Mouse (Mus musculus) limb, embryonic 11.5 days (tissue): ENCODE data around the gene Kcnmb2. TPM values are rescaled to one million over a fixed set of nuclear protein-coding genes. Genes with fewer than 3 reads are reported as not detected.

Experiments
- ATAC-seq: fragments of 200-750 bp; cut with Nextera tagmentation; 2 replicates; pipeline ENCODE4 v1.8.0; 2017; ENCODE audit warnings: low read depth; ENCODE audit not compliant: insufficient number of reproducible peaks, low FRiP score, low TSS enrichment
- DNase-seq: peaks from one replicate; pipeline ENCODE4 v3.0.0-alpha.2; 2015; ENCODE audit warnings: low spot score
- H3K27ac ChIP-seq: fragments of 300-500 bp; sonication (generic); replicated peaks from 2 replicates; pipeline ENCODE4 v1.5.1; 2014; ENCODE audit warnings: low read depth, mild to moderate bottlenecking, low read length
- H3K27me3 ChIP-seq: fragments of 300-500 bp; sonication (generic); 2 replicates; pipeline ENCODE4 v1.6.1; 2014; ENCODE audit warnings: mild to moderate bottlenecking, low read length, mixed read lengths; ENCODE audit not compliant: control insufficient read depth, insufficient read depth
- H3K36me3 ChIP-seq: fragments of 300-500 bp; sonication (generic); 2 replicates; pipeline ENCODE4 v1.6.1; 2014; ENCODE audit warnings: mild to moderate bottlenecking, low read length, moderate library complexity, mixed read lengths; ENCODE audit not compliant: control insufficient read depth, insufficient read depth
- H3K4me1 ChIP-seq: fragments of 300-500 bp; sonication (generic); 2 replicates; pipeline ENCODE4 v1.6.1; 2014; ENCODE audit warnings: low read length, mixed read lengths; ENCODE audit not compliant: control insufficient read depth, insufficient read depth
- H3K4me2 ChIP-seq: fragments of 300-500 bp; sonication (generic); 2 replicates; pipeline ENCODE4 v1.6.1; 2014; ENCODE audit warnings: low read depth, mild to moderate bottlenecking, moderate library complexity; ENCODE audit not compliant: severe bottlenecking
- H3K4me3 ChIP-seq: fragments of 300-500 bp; sonication (generic); 2 replicates; pipeline ENCODE4 v1.5.1; 2014; ENCODE audit warnings: low read depth, low read length
- H3K9ac ChIP-seq: fragments of 300-500 bp; sonication (generic); 2 replicates; pipeline ENCODE4 v1.6.1; 2014; ENCODE audit warnings: mild to moderate bottlenecking, low read length
- H3K9me3 ChIP-seq: fragments of 300-500 bp; sonication (generic); 2 replicates; pipeline ENCODE4 v1.6.1; 2016; ENCODE audit warnings: low read length; ENCODE audit not compliant: control insufficient read depth
- WGBS: fragments of 180-500 bp; shearing (Covaris S2); extraction: QIAGEN DNeasy Blood & Tissue Kit; methylation state at CpG from one replicate; pipeline ENCODE4 v1.1.7; 2014; 5-methylcytosine and 5-hydroxymethylcytosine counted together
- polyA plus RNA-seq: library from polyadenylated mRNA; unstranded; fragments of >200 nt; fragmentation: Nextera tagmentation; extraction: Ambion mirVana; gene quantifications from 2 replicates; pipeline ENCODE4 v1.2.1, GENCODE M21; 2014

Kcnmb2 gene
- polyA plus RNA-seq, 1 experiment from 2014 or later = not detected

- no peak overlapping the region for H3K27ac ChIP-seq
- no peaks in the 10 kb centered on the region for H3K27me3 ChIP-seq
- no peaks in the 10 kb centered on the region for H3K36me3 ChIP-seq
- no peaks in the 10 kb centered on the region for H3K4me1 ChIP-seq
- no peak for DNase-seq
- H3K9ac ChIP-seq = no peak overlapping the region
- H3K9me3 ChIP-seq = no peaks in the 10 kb centered on the region
- no peak overlapping the region for H3K4me3 ChIP-seq
- no peak overlapping the region for H3K4me2 ChIP-seq
- 95% methylated on average over 3 of the region's 3 CpGs for WGBS
- ATAC-seq = no peak
Observed at GRCm38 (mm10) chr3:31963076-31963475, 60.8 kb downstream of the Kcnmb2 start.

GRCm38 (mm10) chr3:31979661-31980060 is 77.4 kb downstream of the Kcnmb2 start:
- peak; percentile 31 for DNase-seq
- no peaks in the 10 kb centered on the region for H3K27me3 ChIP-seq
- H3K9me3 ChIP-seq = no peaks in the 10 kb centered on the region
- no peak overlapping the region for H3K4me2 ChIP-seq
- no peaks in the 10 kb centered on the region for H3K4me1 ChIP-seq
- 15% methylated on average over 3 of the region's 3 CpGs for WGBS
- no peaks in the 10 kb centered on the region for H3K36me3 ChIP-seq
- no peak overlapping the region for H3K4me3 ChIP-seq
- no peak for ATAC-seq
- H3K27ac ChIP-seq = no peak overlapping the region
- H3K9ac ChIP-seq = no peak overlapping the region

GRCm38 (mm10) chr3:31982444-31982843 is 80.1 kb downstream of the Kcnmb2 start:
- H3K9me3 ChIP-seq = no peaks in the 10 kb centered on the region
- no peak overlapping the region for H3K4me2 ChIP-seq
- 56% methylated on average over 5 of the region's 5 CpGs for WGBS
- ATAC-seq (no peak), DNase-seq (no peak)
- H3K9ac ChIP-seq = no peak overlapping the region
- no peaks in the 10 kb centered on the region for H3K36me3 ChIP-seq
- no peak overlapping the region for H3K4me3 ChIP-seq
- H3K27me3 ChIP-seq = no peaks in the 10 kb centered on the region
- H3K27ac ChIP-seq = no peak overlapping the region
- no peaks in the 10 kb centered on the region for H3K4me1 ChIP-seq

- WGBS = 86% methylated on average over 4 of the region's 4 CpGs
- H3K36me3 ChIP-seq = no peaks in the 10 kb centered on the region
- H3K9me3 ChIP-seq = no peaks in the 10 kb centered on the region
- no peaks in the 10 kb centered on the region for H3K27me3 ChIP-seq
- no peak overlapping the region for H3K27ac ChIP-seq
- no peak overlapping the region for H3K4me2 ChIP-seq
- no peak for ATAC-seq
- no peaks in the 10 kb centered on the region for H3K4me1 ChIP-seq
- no peak overlapping the region for H3K4me3 ChIP-seq
- DNase-seq = no peak
- no peak overlapping the region for H3K9ac ChIP-seq
Observed at GRCm38 (mm10) chr3:31985103-31985502, 82.8 kb downstream of the Kcnmb2 start.

GRCm38 (mm10) chr3:31991526-31992045 is 89.3 kb downstream of the Kcnmb2 start:
- no peaks in the 10 kb centered on the region for H3K27me3 ChIP-seq
- no peak overlapping the region for H3K4me2 ChIP-seq
- no peaks in the 10 kb centered on the region for H3K36me3 ChIP-seq
- no peak for DNase-seq
- no peaks in the 10 kb centered on the region for H3K4me1 ChIP-seq
- 84% methylated on average over 5 of the region's 5 CpGs for WGBS
- no peak overlapping the region for H3K4me3 ChIP-seq
- ATAC-seq = no peak
- no peak overlapping the region for H3K9ac ChIP-seq
- H3K9me3 ChIP-seq = no peaks in the 10 kb centered on the region
- H3K27ac ChIP-seq = no peak overlapping the region

GRCm38 (mm10) chr3:32011566-32011965 is 109.3 kb downstream of the Kcnmb2 start:
- Histone ChIP-seq H3K9me3 (no peaks in the 10 kb centered on the region), H3K36me3 (no peaks in the 10 kb centered on the region), H3K4me1 (no peaks in the 10 kb centered on the region), H3K4me3 (no peak overlapping the region), H3K27ac (no peak overlapping the region), H3K27me3 (no peaks in the 10 kb centered on the region), H3K4me2 (no peak overlapping the region), H3K9ac (no peak overlapping the region)
- WGBS = 96% methylated on average over 5 of the region's 5 CpGs
- no peak for ATAC-seq
- no peak for DNase-seq

- Histone ChIP-seq H3K9ac (no peak overlapping the region), H3K36me3 (no peaks in the 10 kb centered on the region), H3K4me2 (no peak overlapping the region), H3K4me3 (no peak overlapping the region), H3K4me1 (no peaks in the 10 kb centered on the region), H3K27me3 (no peaks in the 10 kb centered on the region), H3K9me3 (no peaks in the 10 kb centered on the region), H3K27ac (no peak overlapping the region)
- ATAC-seq (no peak), DNase-seq (no peak)
- 89% methylated on average over 12 of the region's 12 CpGs for WGBS
Observed at GRCm38 (mm10) chr3:32012205-32012931, 110.1 kb downstream of the Kcnmb2 start.

- Histone ChIP-seq H3K9ac (no peak overlapping the region), H3K4me1 (no peaks in the 10 kb centered on the region), H3K36me3 (no peaks in the 10 kb centered on the region), H3K4me2 (no peak overlapping the region), H3K27me3 (no peaks in the 10 kb centered on the region), H3K27ac (no peak overlapping the region), H3K4me3 (no peak overlapping the region), H3K9me3 (no peaks in the 10 kb centered on the region)
- WGBS = 90% methylated on average over 6 of the region's 6 CpGs
- ATAC-seq (no peak), DNase-seq (no peak)
Observed at GRCm38 (mm10) chr3:32020981-32021380, 118.7 kb downstream of the Kcnmb2 start.
